Mouse (Mus musculus): ENCODE results near the gene Zfp318.

Zfp318 gene

DNA sequence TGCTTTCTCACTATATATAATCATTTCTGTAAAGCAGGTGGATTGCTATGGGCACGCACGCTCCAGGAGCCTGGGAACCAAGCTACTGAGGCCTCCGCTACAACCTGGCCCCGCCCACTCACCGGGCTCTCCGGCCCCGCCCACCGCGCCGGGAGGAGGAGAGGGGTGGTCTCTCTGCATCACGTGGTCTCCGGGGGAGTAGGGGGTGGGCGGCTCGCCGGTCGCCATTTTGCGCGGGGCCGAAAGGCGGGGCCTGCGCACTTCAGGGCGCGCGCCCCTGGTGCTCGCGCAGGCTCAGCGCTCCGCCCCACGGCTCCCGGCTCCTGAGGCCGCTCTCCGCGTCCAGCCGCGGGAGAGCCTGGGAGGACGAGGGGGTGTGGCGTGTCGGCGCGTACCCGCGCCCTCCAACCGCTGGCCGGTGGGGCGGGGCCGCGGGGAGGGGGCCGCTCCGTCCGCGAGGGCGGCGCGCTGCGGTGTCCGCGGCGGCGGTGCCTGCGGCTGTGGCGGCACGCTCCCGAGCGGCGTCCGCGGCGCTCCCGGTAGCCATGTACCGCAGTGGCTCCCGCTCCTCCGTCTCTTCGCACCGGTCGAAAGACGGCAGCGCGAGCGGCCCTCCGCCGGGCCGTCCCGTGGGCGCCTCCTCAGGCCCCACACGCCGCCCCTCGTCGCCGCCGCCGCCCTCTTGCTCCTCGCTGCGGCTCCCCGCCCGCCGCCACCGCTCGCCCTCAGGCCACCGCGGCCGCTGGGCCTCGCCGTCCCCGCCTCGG is at the start of gene Zfp318:
TSS of gene Zfp318 (plus strand) at position 438 of the 767 bp plus-strand sequence.
- peak; percentile 98 for DNase-seq

DNA sequence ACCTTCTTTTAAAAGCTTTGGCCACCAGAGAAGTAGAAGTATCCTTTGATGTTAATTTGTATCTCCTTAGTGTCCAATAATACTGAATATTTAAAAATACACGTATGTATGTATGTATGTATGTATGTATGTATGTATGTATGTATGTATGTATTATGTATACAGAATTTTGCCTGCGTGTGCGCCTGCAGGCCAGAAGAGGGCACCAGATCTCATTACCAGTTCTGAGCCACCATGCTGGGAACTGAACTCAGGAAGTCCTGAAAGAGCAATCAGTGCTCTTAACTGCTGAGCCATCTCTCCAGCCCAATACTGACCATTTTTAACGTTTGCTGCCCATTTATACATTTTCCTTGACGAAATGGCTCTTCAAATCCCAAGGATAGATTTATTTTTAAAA is 47.1 kb upstream of the Zfp318 start:
- peak; percentile 30 for DNase-seq

GRCm38 (mm10) chr17:46341208-46341607 is 42.3 kb upstream of the Zfp318 start:
- no peak for DNase-seq

GRCm38 (mm10) chr17:46351026-46351700 is 32.4 kb upstream of the Zfp318 start:
- DNase-seq: peak; percentile 84

GRCm38 (mm10) chr17:46371783-46372182 is 11.7 kb upstream of the Zfp318 start:
- DNase-seq: peak; percentile 61

DNA sequence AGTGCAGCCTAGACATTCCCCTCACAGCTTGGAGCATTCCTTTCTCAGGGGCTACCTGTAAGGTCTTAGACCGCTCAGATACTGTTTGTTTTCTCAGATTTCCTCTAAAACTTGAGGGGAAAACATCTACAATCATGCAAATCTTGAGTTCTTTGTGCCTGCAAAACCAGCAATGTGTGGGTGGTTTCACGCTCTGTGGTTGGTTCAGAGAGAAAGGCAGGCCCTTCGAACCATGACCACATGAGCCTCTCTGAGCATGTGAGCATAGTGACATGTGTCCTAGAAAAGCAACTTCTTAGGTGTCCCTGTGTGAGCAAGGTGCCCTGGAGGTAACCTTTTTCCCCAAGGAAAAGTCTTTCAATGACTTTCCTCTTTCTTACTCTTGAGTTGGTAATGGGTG is 5.0 kb upstream of the Zfp318 start:
- no peak for DNase-seq

DNA sequence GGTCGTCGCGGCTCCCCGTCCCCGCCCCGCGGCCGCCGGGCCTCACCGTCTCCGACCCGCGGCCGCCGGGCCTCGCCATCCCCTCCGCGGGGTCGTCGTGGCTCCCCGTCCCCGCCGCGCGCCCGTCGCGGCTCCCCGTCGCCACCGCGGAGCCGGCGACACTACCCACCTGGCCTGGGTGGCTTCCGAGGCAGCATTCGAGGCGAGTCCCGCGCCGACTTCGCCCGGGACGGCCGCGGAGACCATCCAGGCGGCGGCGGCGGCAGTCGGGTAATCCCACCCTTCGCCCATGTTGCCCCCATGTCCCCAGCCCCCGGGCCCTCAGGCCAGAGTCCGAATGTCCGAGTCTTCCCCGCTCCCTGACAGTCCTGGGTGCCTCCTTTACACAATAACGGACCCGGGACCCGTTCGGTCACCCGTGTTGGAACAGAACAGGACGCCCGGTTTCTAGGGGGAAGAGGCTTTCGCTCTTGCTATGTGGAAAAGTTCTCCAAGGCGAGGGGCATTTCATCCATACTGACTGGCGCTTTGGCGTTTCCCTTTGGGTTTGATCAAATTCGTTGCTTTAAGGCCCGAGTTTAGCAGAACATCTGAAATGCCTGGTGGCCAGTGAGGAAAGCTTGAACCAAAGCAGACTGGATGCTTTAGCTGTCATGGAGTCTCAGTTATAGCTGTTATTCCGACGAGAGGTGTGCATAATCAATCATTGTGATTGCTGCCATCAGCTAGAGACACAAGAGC is 700 bp downstream of the Zfp318 start:
- peak; percentile 42 for DNase-seq

- DNase-seq: no peak
Measured at GRCm38 (mm10) chr17:46388200-46388599, 4.7 kb downstream of the Zfp318 start.

- peak; percentile 61 for DNase-seq
Measured at GRCm38 (mm10) chr17:46393012-46393411, 9.5 kb downstream of the Zfp318 start.

DNA sequence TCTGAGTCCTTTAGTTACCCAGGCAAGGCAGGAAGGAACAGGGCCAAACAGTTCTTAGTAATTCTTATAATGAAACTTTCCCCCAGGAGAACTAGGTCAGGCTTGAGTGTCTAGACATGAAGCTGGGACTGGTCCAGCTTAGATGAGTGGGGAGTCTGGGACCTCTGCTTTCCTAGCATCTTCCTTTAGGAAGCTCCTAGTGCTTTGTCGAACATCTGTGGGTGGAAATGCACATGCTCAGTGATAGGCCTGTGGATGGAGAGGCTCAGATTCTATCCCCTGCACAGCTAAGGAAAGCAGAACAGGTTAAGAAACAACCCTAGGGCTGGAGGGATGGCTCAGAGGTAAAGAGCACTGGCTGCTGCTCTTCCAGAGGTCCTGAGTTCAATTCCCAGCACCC is 11.1 kb downstream of the Zfp318 start:
- no peak for DNase-seq

DNA sequence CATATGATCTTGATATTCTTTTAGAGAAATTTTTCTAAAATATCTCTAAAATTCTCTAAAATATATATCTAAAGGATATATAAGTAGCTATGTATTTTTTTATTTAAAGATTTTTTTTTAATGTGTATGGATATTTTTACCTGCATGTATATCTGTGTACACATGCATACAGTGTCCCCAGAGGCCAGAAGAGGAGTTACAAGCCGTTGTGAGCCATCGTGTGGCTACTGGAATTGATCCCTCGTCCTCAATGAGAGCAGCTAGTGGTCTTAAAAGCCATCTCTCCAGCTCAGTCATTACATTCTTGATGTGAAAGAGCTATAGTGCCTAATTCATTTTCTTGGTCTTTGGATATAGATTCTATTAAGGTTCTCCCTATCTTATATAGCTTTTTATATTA is 24.9 kb downstream of the Zfp318 start:
- DNase-seq: no peak

- no peak for DNase-seq
Measured at GRCm38 (mm10) chr17:46418628-46419027, 35.1 kb downstream of the Zfp318 start.

DNA sequence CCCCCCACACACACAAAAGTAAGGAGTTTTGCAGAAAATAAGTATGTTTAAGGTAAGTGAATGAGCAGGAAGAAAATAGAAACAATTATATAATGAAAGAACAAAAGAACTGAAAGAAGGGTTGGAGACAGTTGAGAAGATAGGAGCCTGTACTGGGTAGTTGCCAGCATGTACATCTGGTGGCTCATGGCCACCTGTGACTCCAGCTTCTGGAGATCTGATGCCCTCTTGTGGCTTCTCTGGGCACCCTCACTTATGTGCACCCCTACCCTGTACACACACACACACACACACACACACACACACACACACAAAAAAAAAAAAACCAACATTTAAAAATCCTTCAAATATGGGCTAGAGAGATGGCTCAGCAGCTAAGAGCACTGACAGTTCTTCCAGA is 36.2 kb downstream of the Zfp318 start:
- no peak for DNase-seq

- no peak for DNase-seq
Measured at GRCm38 (mm10) chr17:46426496-46426895, 43.0 kb downstream of the Zfp318 start.

DNA sequence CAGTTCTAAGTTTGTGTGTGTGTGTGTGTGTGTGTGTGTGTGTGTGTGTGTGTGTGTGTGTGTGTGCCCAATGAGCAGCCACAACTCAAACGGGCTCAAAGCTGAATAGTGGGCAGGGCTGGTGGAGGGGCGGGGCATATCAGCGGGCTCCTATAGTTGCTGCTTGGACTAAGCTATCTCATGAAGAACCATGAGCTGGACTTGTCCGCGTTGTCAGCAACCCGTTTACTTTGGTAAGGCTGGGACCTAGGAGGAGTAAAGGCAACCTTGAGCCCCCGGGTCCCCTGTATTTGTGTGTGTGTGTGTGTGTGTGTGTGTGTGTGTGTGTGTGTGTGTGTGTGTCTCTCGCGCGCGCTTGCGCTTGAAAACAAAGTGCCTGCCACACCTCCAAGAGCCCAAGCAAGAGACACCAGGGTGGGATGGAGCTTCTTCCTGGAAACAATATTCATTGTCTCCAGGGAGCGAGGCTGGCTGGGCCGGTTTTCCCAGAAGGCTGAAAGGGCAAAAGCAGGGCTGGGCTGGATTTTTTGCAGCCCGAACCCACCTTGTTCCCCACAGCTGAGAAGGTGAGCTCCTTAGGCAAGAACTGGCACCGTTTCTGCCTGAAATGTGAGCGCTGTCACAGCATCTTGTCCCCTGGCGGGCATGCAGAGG is 45.4 kb downstream of the Zfp318 start, which contains the start of gene Crip3:
TSS of gene Crip3 (plus strand) at position 166 of the 654 bp plus-strand sequence.
- no peak for DNase-seq

GRCm38 (mm10) chr17:46433627-46434026 is 50.1 kb downstream of the Zfp318 start:
- DNase-seq: peak; percentile 65

GRCm38 (mm10) chr17:46436672-46437366 is 53.3 kb downstream of the Zfp318 start:
- peak; percentile 55 for DNase-seq

GRCm38 (mm10) chr17:46438298-46438873 is 54.9 kb downstream of the Zfp318 start, which contains the start of gene Slc22a7:
Slc22a7 (minus strand) TSS chr17:46438457.
- peak; percentile 83 for DNase-seq

DNA sequence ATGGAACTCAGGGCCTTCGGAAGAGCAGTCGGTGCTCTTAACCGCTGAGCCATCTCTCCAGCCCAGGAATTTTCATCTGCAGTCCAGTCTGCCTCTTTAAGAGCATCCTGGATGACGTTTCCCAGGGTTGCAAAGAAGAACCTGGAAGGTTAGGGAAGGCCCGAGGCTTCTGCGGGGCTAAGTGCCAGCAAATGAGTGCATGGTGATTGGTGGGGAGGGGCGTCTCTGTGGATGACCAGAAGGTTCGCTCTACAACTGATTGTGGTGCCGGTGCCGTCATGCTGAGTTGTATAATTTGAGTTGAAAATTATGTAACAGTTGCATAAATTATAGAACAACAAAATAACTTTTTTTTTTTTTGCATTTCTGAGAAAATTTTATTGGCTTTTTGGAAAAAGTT is 55.6 kb downstream of the Zfp318 start:
- DNase-seq: no peak

- DNase-seq: no peak
Measured at GRCm38 (mm10) chr17:46444839-46445579, 61.5 kb downstream of the Zfp318 start.

GRCm38 (mm10) chr17:46446264-46446663 is 62.7 kb downstream of the Zfp318 start:
- no peak for DNase-seq
